Mouse (Mus musculus) testis, adult 2 months (tissue): Measurements from ENCODE around the gene Smim13. TPM values are rescaled to one million over a fixed set of nuclear protein-coding genes. Genes with fewer than 3 reads are reported as not detected.

Experiments used
- H3K27ac ChIP-seq: fragments of 200-500 bp; 2 replicates; pipeline ENCODE4 v1.5.1; 2012; ENCODE audit warnings: low read depth, low read length; ENCODE audit not compliant: control insufficient read depth, insufficient read depth
- H3K27me3 ChIP-seq: fragments of 200-500 bp; 2 replicates; pipeline ENCODE4 v1.6.1; 2012; ENCODE audit warnings: mild to moderate bottlenecking, low read length, moderate library complexity; ENCODE audit not compliant: control insufficient read depth, insufficient read depth
- H3K36me3 ChIP-seq: fragments of 200-500 bp; 2 replicates; pipeline ENCODE4 v1.6.1; 2012; ENCODE audit warnings: mild to moderate bottlenecking, low read length; ENCODE audit not compliant: control insufficient read depth, insufficient read depth
- H3K4me1 ChIP-seq: fragments of 200-500 bp; 2 replicates; pipeline ENCODE4 v1.6.1; 2012; ENCODE audit warnings: low read length; ENCODE audit not compliant: control insufficient read depth, insufficient read depth
- H3K4me3 ChIP-seq: fragments of 200-500 bp; 2 replicates; pipeline ENCODE4 v1.5.1; 2012; ENCODE audit warnings: low read depth, mild to moderate bottlenecking, low read length, moderate library complexity, mixed read lengths; ENCODE audit not compliant: control insufficient read depth
- CTCF ChIP-seq: fragments of 200-500 bp; IDR thresholded peaks from 2 replicates; pipeline ENCODE4 v1.5.1; 2012; ENCODE audit warnings: low read depth, mild to moderate bottlenecking, inconsistent platforms, low read length, moderate library complexity; ENCODE audit not compliant: control insufficient read depth, insufficient read depth, insufficient replicate concordance
- POLR2A ChIP-seq: fragments of 200-500 bp; IDR thresholded peaks from 2 replicates; pipeline ENCODE4 v1.6.1; 2012; ENCODE audit warnings: low read depth, mild to moderate bottlenecking, inconsistent platforms, low read length, moderate library complexity; ENCODE audit not compliant: control insufficient read depth
- polyA plus RNA-seq: library from polyadenylated mRNA; depleted of rRNA; stranded (reverse); fragments of >200 nt; gene quantifications from 2 replicates; pipeline ENCODE4 v1.2.3, GENCODE M21; 2012; rRNA removed

Gene Smim13
- polyA plus RNA-seq, 1 experiment = 16.2 TPM

DNA sequence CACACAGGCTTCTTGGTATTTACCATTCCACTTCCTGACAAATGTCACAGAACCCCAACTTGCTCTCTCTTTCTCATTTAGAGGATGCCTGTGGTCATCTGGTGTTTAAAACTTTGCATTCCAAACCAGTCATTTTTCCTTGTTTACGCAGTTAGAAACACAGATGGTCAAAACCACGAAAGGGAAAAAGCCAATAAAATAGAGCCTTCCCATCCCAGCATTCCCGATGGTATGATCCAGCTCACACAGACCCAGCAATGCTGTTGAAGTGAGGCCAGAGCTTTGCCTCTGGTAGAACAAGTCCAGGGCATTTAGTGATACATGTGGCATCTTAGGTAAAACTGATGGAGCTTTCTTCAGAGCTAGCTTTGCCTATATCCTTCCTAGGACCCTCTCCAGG, 71.8 kb downstream of the Smim13 start:
- Histone ChIP-seq H3K4me3 (no peak overlapping the region), H3K36me3 (no peaks in the 10 kb centered on the region), H3K27me3 (no peaks in the 10 kb centered on the region), H3K27ac (no peak overlapping the region), H3K4me1 (no peaks in the 10 kb centered on the region)
- TF ChIP-seq POLR2A = no peak
- TF ChIP-seq CTCF = no peak

DNA sequence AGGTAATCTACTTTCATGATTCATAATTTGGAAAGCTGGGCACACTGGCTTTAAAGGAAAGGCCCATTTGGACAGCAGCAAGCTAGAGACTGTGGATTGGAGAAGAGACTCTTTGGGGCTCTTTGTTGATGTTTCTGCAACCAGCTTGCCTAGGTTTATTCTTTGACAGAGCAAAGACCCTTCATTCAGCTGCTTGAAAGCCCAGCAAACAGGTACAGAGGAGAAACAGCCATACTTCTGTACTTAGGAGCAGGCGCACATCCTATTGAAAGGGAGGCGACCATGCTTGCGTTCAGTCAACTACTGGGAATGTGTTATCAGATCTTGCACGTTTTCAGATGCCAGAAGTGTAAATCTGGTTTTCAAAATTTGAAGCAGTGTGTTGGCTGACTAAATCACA, 75.0 kb downstream of the Smim13 start:
- Histone ChIP-seq H3K4me3 (no peak overlapping the region), H3K27ac (no peak overlapping the region), H3K36me3 (no peaks in the 10 kb centered on the region), H3K4me1 (no peaks in the 10 kb centered on the region), H3K27me3 (no peaks in the 10 kb centered on the region)
- no peak for TF ChIP-seq POLR2A
- TF ChIP-seq CTCF = no peak

DNA sequence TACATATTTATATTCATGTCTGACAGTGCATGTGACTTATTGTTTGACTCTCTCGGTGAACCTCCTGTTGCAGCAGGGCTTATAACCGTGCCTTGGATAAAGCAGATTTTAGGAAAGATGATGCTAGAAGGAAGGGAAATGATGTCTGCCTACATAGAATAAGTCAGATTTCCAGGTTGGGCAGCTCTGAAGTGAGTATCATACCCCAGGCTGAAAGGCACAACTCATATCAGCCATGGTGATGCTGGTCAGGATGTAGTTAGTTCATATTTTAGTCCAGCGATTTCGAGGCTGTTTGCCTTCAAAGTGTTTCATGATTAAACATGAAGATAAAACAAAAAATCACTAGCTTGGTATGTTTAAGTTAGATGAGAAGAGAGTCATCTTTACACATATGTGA, 75.7 kb downstream of the Smim13 start:
- Histone ChIP-seq H3K27ac (no peak overlapping the region), H3K36me3 (no peaks in the 10 kb centered on the region), H3K27me3 (no peaks in the 10 kb centered on the region), H3K4me1 (no peaks in the 10 kb centered on the region), H3K4me3 (no peak overlapping the region)
- TF ChIP-seq POLR2A (no peak), CTCF (no peak)

DNA sequence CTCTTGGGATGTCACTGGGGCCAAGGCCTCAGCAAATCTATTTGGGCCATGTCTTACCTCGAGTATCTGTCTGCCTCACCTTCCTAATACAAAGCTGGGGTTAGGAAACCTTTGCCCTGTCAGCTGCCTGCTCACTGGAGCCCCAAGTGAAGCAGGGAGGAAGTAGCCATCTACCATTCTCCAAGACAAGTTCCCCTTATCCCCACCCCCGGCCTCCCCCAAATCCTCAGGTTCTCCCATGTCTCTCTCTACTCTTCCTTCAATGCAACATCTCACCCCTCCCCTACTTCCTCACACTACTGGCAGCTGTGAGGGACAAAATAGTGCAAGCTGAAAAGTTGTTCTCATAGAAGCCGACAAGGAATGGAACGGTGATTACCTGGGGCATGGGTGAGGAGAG, 76.5 kb downstream of the Smim13 start:
- H3K27ac ChIP-seq = no peak overlapping the region
- H3K36me3 ChIP-seq = no peaks in the 10 kb centered on the region
- H3K4me3 ChIP-seq = no peak overlapping the region
- TF ChIP-seq POLR2A (no peak), CTCF (no peak)
- H3K27me3 ChIP-seq = no peaks in the 10 kb centered on the region
- H3K4me1 ChIP-seq = no peaks in the 10 kb centered on the region

Other genes with a start within 250 kb of the Smim13 start
- 25.5 and 28.6 TPM in 2 replicates for gene Pak1ip1, start 248.8 kb upstream of the Smim13 start, polyA plus RNA-seq
- gene Tmem14c, start 233.6 kb upstream of the Smim13 start, polyA plus RNA-seq = 19.0 and 19.1 TPM in 2 replicates
- 98.5 and 99.6 TPM in 2 replicates for gene Mak, start 170.1 kb upstream of the Smim13 start, polyA plus RNA-seq
- gene Gcm2, start 138.8 kb upstream of the Smim13 start, polyA plus RNA-seq = 0.04 TPM in 1 of 2 replicates, not detected in the other
- 0.11 and 0.23 TPM in 2 replicates for gene Sycp2l, start 135.5 kb upstream of the Smim13 start, polyA plus RNA-seq
- 102 and 132 TPM in 2 replicates for gene Elovl2, start 29.4 kb upstream of the Smim13 start, polyA plus RNA-seq
- gene Gm17364, start 24.1 kb downstream of the Smim13 start, polyA plus RNA-seq = not detected in 2 replicates
- gene Nedd9, start 237.5 kb downstream of the Smim13 start, polyA plus RNA-seq = 3.0 and 3.3 TPM in 2 replicates